Mouse (Mus musculus) T-helper 2 cell (primary cell): ENCODE data around the gene Twnk.

Experiments
- in situ Hi-C: fragments of 300-600 bp; cut with MboI, MseI; formaldehyde crosslinking; loops from one replicate; pipeline ENCODE4 v1.15.1; 2025; ENCODE audit warnings: high pct_unique_total_duplicates

Twnk gene

DNA sequence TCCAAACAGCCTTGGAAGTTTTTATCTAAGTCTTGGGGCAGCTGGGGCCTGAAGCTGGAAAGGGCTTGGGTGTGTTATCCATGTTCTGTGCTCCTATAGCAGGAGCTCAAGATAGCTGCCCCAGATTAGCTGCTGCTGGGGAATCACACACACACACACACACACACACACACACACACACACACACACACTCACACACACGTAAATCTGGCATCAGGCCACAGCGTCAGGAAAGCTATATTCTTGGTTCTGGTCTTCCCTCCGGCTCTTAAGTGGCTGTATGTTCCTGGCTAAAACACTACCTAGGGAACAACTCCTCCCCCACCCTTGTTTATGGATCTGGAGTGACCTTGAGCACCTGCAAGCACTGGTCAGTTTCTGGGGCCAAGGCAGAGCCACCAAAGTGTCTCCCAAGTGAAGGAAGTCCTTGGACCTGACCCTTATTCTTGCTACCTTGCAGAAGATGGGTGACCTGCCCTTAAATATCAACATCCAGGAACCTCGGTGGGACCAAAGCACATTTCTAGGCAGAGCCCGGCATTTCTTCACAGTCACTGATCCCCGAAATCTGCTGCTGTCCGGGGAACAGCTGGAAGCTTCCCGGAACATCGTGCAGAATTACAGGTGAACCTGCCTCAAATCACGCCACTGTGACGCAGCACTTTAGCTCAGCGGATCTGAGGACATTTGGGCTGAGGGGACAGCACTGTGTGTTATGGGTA, 43.3 kb downstream of the Twnk start:
- in situ Hi-C loops, result no loop called here

DNA sequence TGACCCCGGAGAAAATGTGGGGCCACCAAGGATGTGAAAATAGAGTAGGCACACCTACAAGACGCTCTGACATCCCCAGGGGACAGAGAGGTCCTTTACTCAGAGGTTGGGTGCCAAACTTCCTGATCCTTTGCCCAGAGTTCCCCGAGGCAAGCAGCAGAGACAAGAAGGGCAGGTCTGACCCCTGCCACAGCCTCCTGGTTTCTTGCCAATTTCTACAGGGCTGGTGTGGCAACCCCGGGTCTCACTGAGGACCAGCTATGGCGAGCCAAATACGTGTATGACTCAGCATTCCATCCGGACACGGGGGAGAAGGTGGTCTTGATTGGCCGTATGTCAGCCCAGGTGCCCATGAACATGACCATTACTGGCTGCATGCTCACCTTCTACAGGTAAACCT, 44.1 kb downstream of the Twnk start:
- in situ Hi-C loops, result no loop called here

DNA sequence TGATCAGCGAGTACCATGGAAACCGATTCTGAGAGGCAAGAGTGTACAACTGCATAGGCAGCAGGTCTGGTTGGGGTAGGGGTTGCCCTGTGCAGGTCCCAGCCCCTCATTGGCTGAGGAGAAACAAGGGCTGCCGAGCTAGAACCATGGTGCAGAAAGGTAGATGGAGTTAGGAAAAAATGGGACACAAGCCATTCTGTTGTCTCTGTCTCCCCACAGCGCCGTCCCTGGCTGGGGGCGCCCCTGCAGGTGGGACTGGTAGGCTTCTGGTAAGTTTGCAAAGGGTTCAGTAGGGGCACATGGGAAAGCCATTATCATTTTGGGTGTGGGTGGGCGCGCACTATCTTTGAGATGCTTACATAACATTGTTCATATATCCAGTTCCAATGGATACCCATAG, 48.0 kb downstream of the Twnk start:
- in situ Hi-C loops, result no loop called here

DNA sequence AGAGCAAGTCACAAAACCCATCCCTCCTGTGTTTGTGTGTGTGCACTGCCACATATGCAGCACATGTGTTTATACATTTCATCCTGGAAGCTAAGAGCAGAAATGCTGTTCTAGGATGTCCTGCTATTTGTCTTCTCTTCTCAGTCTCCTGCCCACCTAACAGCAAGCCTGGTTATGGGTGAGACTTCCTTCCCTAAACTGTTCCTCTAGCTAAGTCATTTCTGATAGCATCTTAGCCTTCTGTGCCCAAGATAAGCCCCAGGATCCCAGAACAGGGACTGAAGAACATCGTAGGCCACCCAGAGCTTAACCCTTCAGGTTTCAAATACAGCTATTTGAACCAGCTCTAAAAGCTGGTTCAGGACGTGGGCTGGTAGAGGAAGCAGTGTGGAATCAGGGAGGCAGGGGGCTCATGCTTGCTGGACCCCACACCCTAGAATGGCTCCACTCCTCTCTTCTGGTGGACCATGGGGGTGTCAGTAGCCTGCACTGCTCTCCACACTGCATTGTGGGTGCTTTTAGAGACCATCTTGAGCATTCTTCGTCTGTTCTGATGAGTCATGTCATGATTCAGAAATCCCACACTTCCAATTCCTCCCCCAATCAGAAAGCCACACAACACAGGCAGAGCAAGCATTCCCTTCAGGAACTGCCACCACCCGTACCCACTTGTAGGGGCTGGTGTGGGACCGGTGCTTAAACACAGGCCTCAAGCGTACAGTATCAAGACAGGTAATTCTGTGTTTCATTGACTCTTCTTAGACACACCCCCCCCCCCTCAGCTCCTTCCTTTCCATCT, 49.6 kb downstream of the Twnk start:
- in situ Hi-C loops, result no loop called here

DNA sequence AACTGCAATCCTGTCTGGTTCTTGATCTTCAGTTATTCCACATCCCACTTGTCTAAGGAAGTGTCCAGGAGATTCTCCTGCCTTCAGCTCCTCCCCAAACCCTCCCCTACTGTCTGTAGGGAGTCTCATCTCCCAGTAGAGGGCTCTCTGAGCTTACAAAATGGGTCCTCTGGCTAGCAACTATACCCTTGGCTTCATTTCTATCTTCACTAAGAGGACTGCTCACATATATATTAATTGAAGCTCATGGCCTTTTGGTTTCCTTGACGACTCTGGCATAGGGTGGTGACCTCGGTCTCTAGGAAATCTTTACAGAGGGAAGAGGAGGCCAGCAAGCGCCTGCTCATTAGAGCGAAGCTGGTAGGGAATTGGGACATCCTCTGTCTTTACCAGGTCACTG, 50.9 kb downstream of the Twnk start:
- in situ Hi-C loops, result no loop called here

DNA sequence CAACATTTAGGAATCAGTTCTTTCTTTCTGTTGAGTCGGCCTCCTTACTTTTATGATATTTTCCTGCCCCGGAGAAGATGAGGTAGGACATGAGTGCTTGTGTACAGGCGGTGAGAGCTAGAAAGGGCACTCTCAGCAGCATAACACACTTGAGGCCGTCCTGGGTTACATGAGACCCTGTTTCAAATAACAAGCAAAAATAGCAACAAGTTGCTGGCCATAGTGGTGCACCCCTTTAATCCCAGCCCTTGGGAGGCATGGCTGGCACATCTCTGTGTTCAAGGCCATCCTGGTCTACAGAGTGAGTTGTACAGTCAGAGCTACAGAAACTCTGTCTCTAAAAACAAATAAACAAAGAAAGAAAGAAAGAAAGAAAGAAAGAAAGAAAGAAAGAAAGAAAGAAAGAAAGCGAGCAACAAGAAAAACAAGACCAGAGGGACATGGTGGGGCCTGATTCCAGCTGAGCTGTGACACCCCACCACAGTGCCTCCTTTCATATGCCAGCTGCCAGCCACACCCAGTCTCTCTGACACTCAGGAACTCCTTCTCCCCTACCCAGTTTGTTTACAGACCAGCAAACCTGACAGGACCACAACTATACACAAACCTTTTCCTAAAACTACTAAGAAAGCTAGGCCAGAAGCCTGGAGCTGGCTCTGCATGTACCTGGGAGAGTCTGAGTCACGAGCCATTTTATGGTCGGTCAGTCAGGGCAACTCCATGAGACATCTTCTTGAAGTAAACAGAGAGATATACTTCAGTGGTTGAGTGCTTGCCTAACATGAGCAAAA, 51.6 kb downstream of the Twnk start:
- in situ Hi-C loops, result no loop called here

DNA sequence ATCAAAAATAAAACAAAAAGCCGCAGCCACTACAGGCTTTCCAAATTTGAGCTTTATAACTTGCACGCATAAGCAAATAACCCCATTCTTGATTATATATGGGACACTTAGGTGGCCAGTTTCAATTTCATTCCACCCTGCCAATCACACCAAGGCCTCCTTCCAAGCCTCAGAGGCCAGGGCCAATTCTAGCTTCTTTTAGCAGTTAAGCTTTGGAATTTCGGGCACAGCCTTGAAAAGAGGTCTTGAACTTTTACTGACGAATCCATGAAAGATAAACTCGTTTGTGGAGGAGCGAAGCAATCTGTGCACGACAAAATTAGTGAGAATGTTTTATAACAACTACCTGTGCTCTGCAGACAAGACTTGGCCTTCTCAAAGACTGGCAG, 52.3 kb downstream of the Twnk start:
- in situ Hi-C loops, result no loop called here

DNA sequence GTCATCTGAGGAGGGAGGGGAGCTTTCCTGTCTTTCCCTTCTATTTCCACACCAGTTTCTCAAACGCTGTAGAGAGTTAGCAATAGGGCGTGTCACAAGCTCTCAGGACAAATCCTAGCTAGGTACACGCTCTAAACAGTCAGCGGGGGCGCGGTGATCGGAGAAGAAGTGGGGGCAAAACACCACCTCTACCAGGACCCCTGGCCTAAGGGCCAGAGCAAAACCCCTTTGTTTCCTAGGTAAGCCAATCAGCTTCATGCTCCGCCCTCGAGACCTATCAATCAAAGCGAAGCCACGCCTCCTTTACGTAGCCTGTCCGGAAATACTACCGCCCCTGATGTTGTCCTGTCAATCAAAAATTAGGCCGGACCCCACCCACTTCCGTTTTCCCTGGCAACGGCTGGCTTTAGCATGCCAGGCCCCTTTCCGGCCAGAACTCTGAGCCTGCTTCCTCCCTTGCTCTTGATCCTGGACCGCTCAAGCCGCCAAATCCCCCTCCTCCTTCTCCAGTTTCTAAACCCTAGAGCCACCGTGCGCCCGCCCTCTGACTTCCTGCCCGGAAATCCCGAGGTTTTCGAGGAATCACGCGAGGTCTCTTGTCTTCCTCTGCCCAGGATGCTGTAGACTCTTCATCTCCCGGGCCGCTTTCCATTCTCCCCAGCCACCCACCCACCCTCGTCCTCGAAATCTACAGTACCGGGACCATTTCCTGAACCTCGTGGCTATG, 52.8 kb downstream of the Twnk start:
- in situ Hi-C loops, result no loop called here

DNA sequence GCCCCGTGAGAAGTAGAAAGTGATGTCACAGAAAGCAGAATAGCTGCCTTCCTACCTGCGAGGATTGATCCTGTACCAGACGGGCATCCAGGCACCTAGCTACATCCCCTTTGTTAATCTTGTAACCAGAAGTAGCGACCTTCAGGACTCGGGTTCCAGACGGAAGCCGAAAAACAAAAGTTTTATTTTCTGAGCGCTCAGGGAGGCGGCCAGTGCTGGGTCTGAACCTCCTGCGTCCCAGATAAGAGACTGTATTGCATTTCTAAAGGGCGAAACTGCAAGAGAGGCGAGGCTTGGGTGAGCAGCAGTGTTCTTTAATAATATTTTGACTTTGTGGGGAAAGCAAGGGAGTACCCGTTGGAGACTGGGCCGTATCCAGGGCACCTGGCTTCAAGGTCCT, 53.4 kb downstream of the Twnk start:
- in situ Hi-C loops, result no loop called here
